Mouse (Mus musculus): Measurements from ENCODE around the gene Xpr1. TPM values are rescaled to one million over a fixed set of nuclear protein-coding genes. Genes with fewer than 3 reads are reported as not detected.

Xpr1 gene
- total RNA-seq, 2 experiments from 2014 or later: 75.9 to 90.9 TPM

DNA sequence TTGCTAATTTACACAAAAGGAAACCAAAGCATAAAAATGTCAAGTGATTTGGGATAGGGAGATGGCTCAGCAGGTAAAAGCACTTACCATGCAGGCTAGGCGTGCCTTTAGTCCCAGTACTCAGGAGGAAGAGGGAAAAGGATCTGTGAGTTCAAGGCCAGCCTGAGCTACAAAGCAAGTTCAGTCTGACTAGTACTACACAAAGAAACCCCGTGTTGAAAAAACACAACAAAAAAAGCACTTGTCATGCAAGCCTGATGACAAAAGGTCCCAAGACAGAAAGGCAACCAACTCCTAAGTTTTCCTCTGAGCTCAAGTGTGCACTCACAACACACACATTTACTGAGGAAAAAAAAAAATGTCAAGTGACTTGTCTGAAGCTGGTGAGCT is 8.6 kb downstream of the Xpr1 start:
- no peak for DNase-seq (ENCODE audit: low spot score in 2 of 2)
- intact Hi-C loops (cut with DNase I): no loop called here

DNA sequence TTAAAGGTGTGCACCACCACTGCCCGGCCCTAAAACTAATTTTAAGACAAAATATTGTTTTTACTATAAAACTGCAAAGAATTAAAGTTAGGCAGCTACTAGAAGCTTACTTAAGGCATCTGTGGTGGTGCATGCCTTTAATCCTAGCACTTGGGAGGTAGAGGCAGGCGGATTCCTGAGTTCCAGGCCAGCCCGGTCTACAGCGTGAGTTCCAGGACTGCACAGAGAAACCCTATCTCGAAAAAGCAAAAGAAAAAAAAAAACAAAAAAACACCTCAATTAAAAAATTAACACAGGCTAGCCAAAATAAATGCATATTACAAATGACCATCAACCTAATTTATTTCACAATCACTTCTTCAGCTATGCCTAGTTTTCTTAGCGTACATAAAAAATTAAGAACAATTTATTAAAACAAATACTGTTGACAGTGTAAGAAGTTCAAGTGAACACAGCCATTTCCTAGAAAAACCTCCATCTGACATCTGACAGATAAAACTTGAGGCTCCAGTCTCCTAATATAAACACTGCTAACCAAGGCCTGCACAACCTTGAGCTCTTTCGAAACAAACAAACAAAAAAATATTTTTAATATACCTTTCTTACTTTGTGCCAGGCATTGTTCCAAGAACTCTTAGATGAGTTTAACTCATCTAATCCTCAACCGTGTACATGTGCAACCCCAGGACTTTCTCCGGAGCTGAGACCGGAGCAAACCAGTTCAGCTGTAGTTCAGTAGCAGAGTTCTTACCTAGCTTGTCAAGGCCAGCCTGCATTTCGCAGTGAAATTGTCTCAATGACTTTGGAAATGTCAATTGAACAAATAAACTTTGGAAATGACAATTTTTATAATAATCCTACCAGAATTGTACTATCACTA is 9.3 kb downstream of the Xpr1 start:
- intact Hi-C loops (cut with DNase I): no loop called here
- DNase-seq (ENCODE audit: low spot score in 2 of 2): no peak

DNA sequence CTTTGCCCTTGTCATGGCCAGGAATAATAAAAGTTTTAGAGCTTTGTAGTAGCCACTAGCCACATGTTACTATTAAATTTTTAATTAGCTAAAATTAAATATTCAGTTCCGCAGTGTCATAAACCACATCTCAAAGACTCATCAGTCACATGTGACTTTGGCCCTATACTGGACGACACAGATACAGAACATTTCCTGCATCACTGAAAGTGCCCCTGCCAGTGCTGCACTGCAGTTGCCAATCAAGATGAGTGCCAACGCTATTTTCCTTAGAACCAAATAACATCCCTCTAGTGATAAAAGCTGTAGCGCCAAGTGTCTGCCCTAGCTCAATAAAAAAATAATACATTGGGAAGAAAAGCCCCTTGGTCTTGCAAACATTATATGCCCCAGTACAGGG is 17.2 kb downstream of the Xpr1 start:
- no peak for DNase-seq (ENCODE audit: low spot score in 2 of 2)
- intact Hi-C loops (cut with DNase I): no loop called here

DNA sequence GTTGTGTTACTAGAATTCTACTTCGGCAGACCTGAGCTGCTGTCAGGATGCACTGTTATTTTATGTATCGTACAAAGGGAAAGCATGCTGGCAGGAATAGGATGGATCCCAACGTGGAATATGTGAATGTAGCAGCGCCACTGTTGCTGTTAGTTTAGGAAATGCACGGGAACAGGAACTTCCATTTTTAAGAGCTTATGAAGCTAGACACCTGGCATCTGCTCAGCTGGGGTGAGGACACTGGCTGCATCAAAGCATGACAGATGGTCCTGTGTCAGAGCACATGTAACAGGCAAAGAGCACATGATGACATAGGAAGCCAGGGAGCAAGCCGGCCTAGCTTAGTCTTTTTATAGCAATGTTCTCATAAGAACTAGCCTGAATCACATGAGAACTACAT is 22.4 kb downstream of the Xpr1 start:
- intact Hi-C loops (cut with DNase I): no loop called here
- DNase-seq (ENCODE audit: low spot score in 2 of 2): no peak

DNA sequence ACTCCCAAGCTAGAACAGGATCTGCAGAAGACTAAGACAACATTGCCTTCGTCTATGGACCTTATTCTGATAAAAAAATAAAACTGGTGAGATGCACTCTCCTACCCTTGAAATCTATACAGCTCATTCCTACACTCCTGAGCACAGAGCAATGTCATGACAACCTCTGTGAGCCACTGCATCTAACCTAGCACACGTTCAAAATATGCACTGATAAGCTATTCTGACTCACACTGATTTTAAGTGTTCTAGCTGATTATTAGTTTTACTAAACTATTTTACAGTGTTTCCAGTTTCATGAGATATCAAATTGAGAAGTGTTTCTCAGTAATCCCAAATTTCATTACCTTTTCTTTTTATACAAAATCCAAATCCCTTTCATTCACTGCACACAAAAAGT is 23.2 kb downstream of the Xpr1 start:
- intact Hi-C loops (cut with DNase I): no loop called here
- no peak for DNase-seq (ENCODE audit: low spot score in 2 of 2)

DNA sequence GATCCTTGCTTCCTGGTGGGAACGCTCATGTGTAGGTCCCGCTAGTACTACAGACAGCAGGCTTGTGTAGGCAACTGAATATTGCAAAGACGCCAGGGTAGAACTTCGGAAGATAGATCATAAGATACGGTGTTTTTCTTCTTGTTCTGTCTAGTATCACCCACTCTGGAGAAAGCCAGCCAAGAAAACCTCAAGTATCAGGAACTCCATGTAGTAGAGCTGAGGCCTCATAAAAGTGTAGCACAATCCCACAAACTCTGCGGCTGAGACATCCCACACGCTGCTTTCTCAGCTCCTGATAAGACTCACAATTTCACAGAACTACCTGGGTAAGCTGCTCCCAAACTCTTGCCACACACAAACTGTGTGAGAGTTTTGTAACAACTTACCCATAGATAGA is 24.4 kb downstream of the Xpr1 start:
- intact Hi-C loops (cut with DNase I): no loop called here
- no peak for DNase-seq (ENCODE audit: low spot score in 2 of 2)

DNA sequence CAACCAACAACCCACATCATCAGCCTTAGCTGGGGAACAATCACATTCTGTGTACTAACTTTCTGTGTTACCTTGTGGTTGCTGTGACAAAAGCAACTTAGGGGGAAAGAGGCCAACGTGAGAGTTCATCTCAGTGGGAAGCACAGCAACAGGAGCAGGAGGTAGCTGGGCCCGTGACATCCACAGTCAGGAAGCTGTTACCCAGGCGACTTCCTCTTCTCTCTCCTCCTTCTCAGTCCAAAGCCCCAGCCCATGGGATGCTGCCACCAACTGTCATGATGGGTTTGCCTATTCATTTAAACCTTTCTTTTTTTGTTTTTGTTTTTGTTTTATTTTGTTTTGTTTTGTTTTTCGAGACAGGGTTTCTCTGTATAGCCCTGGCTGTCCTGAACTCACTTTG is 25.7 kb downstream of the Xpr1 start:
- intact Hi-C loops (cut with DNase I): no loop called here
- DNase-seq (ENCODE audit: low spot score in 2 of 2): no peak

DNA sequence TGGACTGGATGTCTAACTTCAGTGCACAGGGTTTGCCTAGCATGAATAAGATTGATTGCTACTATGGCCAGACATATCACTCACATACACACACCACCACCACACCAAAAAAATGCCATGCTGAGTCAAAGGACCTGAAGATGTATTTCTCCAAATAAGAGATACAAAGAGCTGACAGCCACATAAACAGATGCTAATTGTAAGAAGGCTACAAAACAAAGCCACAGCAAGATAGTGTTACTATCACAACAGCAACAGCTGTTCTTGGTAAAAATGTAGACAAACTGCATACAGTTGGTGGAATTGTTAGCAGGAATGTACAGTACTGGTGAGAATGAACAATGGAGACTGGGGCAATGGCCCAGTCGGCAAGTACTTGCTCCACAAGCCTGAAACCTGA is 28.8 kb downstream of the Xpr1 start:
- intact Hi-C loops (cut with DNase I): no loop called here
- DNase-seq (ENCODE audit: low spot score in 2 of 2): no peak

DNA sequence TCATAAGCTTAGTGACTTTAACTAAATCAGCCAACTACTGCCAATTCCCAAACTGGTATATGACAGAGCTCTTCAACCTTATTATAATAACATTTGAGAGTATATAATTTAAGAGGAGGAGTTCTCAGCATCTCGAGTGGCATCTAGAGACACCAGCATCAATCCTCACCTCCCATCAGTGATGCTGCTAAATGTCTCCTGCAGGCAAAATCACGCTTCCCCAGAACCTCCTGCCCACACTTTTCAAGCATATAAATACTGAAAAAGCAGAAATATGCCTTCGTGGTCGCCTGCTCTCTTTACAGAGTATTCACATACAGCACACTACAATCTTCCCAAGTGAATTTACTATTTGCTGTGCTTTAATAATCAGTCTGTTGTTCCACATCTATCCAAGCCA is 30.7 kb downstream of the Xpr1 start:
- intact Hi-C loops (cut with DNase I): no loop called here
- DNase-seq (ENCODE audit: low spot score in 2 of 2): no peak

DNA sequence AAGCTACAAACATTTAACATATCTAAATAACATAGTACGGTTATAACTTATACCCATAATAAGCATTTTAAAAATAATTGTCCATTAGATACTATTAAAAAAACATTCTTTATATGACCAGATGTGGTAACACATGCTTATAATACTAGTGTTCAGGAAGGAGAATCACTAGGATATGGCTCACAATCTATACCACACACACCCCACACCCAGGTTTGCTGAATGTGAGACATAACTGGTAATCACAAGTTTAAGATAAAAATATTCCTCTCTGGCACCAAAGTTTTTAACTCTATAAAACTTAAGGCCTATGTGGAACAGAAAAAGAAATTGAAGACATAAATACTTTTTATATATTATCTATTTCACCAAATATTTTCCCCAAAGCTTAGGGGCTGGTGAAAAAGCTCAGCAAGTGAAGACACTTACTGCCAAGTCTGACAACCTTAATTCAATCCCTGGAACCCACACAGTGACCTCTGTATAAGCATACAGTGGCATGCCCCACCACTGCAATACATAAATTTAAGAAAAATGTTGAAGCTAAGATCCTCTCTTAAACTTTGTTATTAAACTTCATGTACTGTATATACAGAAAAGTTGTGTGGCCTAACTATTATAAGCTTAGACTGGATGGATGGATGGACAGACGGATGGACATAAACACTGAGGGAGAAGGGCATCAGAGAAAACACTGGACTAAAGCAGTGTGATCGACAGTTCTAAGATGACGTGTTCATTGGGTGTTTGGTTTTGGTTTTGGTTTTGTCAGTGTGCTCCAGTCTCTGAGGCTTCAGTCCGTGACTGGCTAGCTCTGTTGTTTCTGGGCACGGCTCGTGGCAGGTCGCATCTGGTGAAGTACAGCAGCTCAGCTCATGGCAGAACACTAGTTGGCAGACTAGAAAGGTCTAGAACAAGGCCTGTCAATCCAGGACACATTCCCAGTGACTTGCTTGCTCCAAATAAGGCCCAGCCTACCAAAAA is 33.6 kb downstream of the Xpr1 start:
- intact Hi-C loops (cut with DNase I): no loop called here
- DNase-seq (ENCODE audit: low spot score in 2 of 2): no peak

DNA sequence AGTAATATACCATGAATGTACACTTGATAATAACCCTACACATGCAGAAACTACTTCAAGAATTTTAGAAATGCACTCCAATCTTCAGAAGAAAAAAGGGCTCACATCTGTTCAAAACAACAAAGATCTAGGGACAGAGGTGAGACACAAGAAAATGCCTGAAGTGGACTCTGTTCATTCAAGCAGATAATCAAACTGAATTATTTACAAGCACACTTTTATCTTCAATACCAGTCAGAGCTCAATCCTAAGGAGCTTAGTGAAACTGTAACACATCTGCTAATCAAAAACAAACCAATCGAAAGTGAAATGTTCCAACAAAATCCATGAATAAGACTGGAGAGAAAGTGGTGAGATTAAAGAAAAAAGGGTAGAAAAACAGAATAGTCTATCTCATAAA is 35.3 kb downstream of the Xpr1 start:
- no peak for DNase-seq (ENCODE audit: low spot score in 2 of 2)
- intact Hi-C loops (cut with DNase I): no loop called here

DNA sequence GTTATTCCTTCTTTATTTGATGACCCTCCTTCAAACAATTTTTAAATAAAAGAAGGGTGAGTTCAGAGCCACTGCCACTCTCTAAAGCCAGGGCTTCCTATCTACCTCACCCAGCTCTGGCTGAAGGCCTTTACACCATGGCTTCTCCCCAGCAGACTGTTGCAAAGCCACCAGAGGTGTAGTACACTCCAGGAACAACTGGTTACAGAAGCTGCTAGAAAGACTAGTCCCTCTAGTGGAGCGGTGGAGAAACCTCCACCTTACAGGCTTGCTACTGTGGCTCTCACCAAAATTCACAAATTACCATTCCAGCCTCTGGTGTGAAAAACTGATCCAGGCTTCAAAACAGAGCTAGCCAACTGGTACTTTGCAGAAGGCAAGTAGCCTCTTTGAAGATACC is 37.9 kb downstream of the Xpr1 start:
- no peak for DNase-seq (ENCODE audit: low spot score in 2 of 2)
- intact Hi-C loops (cut with DNase I): no loop called here

DNA sequence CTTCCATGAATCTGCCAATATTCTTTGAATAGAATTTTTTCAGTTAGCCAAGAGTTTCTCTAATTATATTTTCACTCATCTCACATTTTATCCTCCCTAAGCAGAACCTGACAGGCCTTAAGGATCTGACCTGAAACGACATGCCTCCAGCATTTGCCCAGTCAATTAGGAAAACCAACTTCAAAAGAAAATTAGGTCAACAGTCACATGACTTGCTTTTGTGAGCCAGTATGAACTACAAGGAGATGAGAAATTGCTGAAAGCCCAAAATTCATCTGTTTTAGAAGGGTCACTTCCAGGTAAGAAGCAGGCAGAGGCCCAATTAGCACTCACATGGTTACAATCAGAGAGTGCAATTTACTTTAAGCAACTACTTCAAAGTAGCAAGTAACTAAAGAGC is 44.4 kb downstream of the Xpr1 start:
- no peak for DNase-seq (ENCODE audit: low spot score in 2 of 2)
- intact Hi-C loops (cut with DNase I): no loop called here

DNA sequence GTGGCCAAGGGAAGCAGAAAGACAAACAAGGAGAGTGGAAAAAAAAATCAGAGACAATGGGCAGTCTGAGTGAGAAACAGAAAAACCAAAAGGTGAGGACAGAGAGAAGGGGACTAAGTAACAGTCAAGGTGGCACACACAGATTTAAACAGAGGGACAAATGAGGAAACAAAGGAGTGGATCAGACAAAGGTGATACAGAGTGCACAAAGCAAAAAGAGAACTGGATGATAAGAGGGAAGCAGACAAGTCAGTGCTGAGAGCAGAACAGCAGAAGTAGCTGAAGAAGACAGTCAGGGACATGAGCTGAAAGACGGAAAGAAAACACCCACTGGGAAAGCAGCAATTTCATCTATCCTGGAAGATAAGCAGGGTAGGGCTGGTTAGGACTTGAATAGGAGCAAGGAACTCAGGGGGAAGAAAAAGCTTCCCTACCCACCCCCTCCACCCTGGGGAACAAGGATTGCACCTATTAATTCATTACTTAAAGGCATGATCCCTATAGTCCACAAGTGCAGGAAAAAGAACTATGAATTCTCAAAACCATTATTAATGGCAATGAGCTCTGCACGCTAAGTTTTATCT is 47.0 kb downstream of the Xpr1 start:
- DNase-seq (ENCODE audit: low spot score in 2 of 2): no peak
- intact Hi-C loops (cut with DNase I): no loop called here

DNA sequence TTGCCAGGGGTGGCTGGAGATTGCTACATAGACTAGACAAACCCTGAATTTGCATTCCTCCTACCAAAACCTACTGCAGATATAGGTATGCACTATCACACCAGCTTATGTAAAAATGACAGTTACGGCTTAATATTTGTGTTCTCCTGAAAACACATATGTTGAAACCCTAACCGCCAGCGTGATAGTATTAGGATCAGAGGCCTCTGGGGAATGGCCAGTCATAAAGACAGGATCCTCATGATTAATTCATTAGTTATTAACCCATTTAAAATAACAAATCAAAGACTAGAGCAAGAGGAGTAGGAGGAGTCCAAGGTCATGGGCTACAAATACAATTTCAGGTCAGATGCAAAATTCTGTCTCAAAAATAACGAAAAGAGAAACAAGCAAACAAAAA is 50.8 kb downstream of the Xpr1 start:
- intact Hi-C loops (cut with DNase I): no loop called here
- no peak for DNase-seq (ENCODE audit: low spot score in 2 of 2)

DNA sequence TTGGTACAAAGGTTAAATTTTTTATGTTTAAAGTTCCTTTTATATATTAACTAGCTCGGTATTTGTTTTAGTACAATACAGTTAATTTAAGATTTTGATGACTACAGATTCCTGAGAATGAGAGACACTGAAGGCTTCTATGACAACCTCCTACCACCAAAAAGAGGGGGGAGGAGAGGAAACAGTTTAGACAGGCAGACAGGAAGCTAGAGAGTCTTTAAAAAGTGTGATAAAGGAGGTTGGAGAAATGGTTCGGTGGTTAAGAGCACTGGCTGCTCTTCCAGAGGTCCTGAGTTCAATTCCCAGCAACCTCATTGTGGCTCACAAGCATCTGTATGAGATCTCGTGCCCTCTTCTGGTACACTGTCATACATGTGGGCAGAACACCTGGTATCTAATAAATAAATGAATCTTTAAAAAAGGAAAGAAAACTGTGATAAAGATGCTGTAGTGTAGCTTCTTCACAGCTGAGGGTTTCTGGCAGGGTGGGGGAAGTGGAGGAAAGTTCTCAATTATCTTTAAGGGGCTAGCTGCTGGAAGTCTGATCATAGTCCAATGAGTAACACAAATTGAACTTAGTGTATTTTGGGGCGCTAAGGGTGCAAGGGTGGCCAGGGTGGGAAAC is 55.6 kb downstream of the Xpr1 start:
- no peak for DNase-seq (ENCODE audit: low spot score in 2 of 2)

DNA sequence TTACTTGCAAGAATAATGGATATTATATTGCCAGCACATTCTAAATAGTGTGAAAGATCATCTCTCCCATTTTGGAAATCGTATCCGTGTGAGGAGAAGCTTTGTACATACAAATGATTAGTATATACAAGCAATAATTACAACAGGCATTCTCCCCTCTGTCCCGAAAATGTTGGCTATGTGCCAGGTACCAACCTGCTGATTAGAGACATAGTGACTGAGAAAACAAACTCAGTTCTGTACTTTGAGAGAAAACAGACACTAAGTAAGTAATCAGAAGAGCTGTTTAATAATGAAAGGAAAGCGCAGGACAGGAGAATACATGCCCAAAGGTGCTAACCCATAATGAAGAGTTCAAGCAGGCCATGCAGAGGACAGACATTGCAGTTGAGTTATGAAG is 64.1 kb downstream of the Xpr1 start:
- no peak for DNase-seq (ENCODE audit: low spot score in 2 of 2)
- intact Hi-C loops (cut with DNase I): loop anchor here (5.0 kb wide), 1 partner anchor 64 kb away; the partner anchor contains the start of gene Xpr1

More for the DNA sequence above, 55.6 kb downstream of the Xpr1 start:
- intact Hi-C loops (cut with DNase I): no loop called here

DNA sequence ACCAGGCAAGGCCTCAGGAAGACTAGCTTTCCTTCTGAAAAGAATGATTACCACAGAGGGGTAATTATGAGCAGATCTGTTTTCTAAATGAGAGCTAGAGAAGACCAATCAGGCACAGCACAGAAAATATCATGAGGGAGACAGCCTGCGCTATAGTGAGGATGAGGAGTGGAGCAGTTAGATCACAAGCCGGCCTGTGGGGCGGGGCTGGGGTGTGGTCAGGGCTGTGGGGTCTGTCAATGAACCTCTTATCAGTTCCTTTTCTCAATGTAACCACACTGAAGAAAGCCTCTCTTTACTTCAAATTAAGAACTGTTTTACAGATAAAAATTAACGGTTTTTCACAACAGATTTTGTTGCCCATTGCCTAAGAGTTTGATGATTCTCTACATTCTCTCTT is 65.7 kb downstream of the Xpr1 start:
- intact Hi-C loops (cut with DNase I): loop anchor here (5.0 kb wide), 1 partner anchor 66 kb away; the partner anchor contains the start of gene Xpr1
- no peak for DNase-seq (ENCODE audit: low spot score in 2 of 2)

DNA sequence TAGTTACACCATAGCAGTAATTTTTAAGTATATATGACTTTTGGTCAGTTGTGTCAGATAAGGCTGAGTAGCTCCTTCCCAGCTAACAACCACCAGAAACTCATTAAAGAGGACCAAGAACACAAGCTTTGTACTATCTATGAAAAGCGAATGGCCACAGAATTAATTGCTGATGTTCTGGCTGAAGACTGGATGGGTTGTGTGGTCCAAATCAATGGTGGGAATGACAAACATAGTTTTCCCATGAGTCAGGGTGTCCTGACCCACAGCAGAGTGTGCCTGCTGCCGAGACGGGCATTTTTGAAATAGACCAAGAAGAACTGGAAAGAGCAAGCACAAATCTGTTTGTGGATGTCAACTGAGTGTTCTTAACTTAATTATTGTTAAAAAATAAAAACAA is 68.7 kb downstream of the Xpr1 start:
- intact Hi-C loops (cut with DNase I): no loop called here
- DNase-seq (ENCODE audit: low spot score in 2 of 2): no peak

DNA sequence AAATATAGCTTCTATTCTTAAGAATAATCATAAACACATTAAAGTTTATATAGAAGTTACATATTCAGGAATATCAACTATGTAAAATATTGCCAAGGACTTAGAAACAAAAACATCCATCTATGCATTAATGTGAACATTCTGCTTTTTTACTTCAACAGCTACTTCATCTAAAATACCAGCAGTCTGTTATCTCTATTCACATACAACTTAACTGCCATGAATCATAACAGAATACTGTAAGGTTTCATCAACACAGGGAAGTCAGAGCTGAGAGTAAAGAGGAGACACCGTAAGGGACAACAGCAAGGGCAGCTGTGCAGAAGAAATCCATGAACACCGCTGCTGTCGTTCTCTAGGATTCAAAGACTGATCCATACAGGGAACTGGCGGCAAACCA is 69.9 kb downstream of the Xpr1 start:
- no peak for DNase-seq (ENCODE audit: low spot score in 2 of 2)
- intact Hi-C loops (cut with DNase I): no loop called here

Measured in left cerebral cortex, postnatal 36 days (tissue).